In the genomic region with DNA sequence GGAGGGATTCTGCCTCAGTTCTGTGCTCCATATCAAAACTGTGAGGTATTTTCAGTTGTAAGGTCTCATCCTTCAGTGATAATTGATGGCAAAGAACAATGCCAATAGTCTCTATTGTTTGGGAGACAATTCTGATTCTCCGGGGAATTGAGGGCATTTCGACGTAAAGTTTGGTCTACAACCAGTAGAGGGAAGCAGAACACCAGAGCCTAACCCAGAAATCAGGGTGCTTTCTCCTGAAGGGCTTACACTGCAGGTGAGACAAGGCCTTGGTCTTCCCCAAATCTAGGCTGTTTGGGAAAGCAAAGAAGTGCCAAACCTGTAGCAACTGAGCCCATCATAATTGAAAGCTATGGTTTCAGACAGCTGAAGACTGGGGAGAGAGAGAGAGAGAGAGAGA, we compare ENCODE assay signal across 19 mouse cellular contexts.
A peak's percentile ranks its signal among the peaks of the same experiment; 100 is the strongest.
DNase-seq lines count a peak whose midpoint lies in the region; TF ChIP-seq lines count a peak whose summit lies in the region.
"Had no signal": no experiment of that assay in that cellular context is flagged by ENCODE, and none has a peak within 500 bp of the region (broad histone marks: within the 10 kb centered on the region; RNA-seq: fewer than 3 reads in every experiment).

No protein-coding gene starts in this region.

- no peaks in the 10 kb centered on the region for H3K9me3 ChIP-seq in ES-Bruce4 (replicated peaks; ENCODE audit: control insufficient read depth, insufficient read depth, low read length, poor library complexity, severe bottlenecking)
- H3K9me3 ChIP-seq: forebrain, embryonic 13.5 days; midbrain, embryonic 12.5 days had no signal

- DNase-seq in frontal cortex, postnatal 36 days (ENCODE audit: low spot score in 2 of 2), result peak; percentile 2 to 23
- DNase-seq in frontal cortex, postnatal 10 days (ENCODE audit: low spot score in 2 of 2), result no peak
- DNase-seq in left cerebral cortex, postnatal 25 days (ENCODE audit: low spot score in 2 of 2), result peak; percentile 6 to 38
- DNase-seq in left cerebral cortex, adult 8-10 months (ENCODE audit: low spot score in 2 of 2), result no peak
- DNase-seq in brain, embryonic 14.5 days (ENCODE audit: low read depth), result no peak
- no peak for DNase-seq in adipocyte (ENCODE audit: low spot score)
- no peak for DNase-seq in cerebellum, adult 9-11 months
- DNase-seq: B cell, adult 2 months; cerebellum, adult 9-10 months; embryo, embryonic 11 days; gastrocnemius, postnatal 25 days; heart, postnatal 36 days; kidney, adult 9 months; liver; lung, adult 18-20 months; lung, postnatal 36 days had no signal

- peak; percentile 4 for TF ChIP-seq CTCF in ES-Bruce4 (IDR thresholded peaks at IDR 0.05; ENCODE audit: low read depth, low read length)
- TF ChIP-seq CTCF in brain, embryonic 14.5 days (IDR thresholded peaks at IDR 0.05; ENCODE audit: borderline replicate concordance, extremely low read depth, insufficient read depth, insufficient read length), result peak; percentile 21; the same call in 1 of the 2 replicates

- H3K36me3 ChIP-seq in ES-Bruce4 (ENCODE audit: control insufficient read depth, insufficient read depth, low read length, poor library complexity, severe bottlenecking), result no peaks in the 10 kb centered on the region
- H3K36me3 ChIP-seq: midbrain, embryonic 12.5 days had no signal

- intact Hi-C loops in left cerebral cortex, postnatal 25 days (cut with DNase I), result no loop called here

- TF ChIP-seq POLR2A in ES-Bruce4 (IDR thresholded peaks at IDR 0.05; ENCODE audit: insufficient read depth, low read length), result no peak
- TF ChIP-seq POLR2A in brain, embryonic 14.5 days (IDR thresholded peaks at IDR 0.05; ENCODE audit: borderline replicate concordance, extremely low read depth, insufficient read depth, insufficient read length, poor library complexity, severe bottlenecking), result no peak

- H3K4me1 ChIP-seq in ES-Bruce4 (ENCODE audit: control insufficient read depth, insufficient read depth, low read length), result no peaks in the 10 kb centered on the region
- H3K4me1 ChIP-seq: forebrain, embryonic 13.5 days; midbrain, embryonic 12.5 days had no signal

- no peak overlapping the region for H3K27ac ChIP-seq in ES-Bruce4 (ENCODE audit: insufficient read depth, low read length)
- H3K27ac ChIP-seq: forebrain, embryonic 13.5 days; midbrain, embryonic 12.5 days had no signal

- H3K9ac ChIP-seq in ES-Bruce4 (ENCODE audit: low read depth, poor library complexity, severe bottlenecking), result no peak overlapping the region
- H3K9ac ChIP-seq: forebrain, embryonic 13.5 days; midbrain, embryonic 12.5 days had no signal

- no peaks in the 10 kb centered on the region for H3K27me3 ChIP-seq in ES-Bruce4 (ENCODE audit: control insufficient read depth, insufficient read depth, low read length, poor library complexity, severe bottlenecking)
- H3K27me3 ChIP-seq: forebrain, embryonic 13.5 days; midbrain, embryonic 12.5 days had no signal

- no peak overlapping the region for H3K4me3 ChIP-seq in ES-Bruce4 (ENCODE audit: low read depth, low read length)
- H3K4me3 ChIP-seq: forebrain, embryonic 13.5 days; midbrain, embryonic 12.5 days had no signal

- TF ChIP-seq EP300 in ES-Bruce4 (IDR thresholded peaks at IDR 0.05; ENCODE audit: insufficient read depth, low read depth, low read length), result no peak

Comparison
In these comparisons a context has a peak if more than half of its experiments do, and no peak if none do; other contexts are left out.
1. DNase-seq: peak in frontal cortex, postnatal 36 days (2 of 2) and left cerebral cortex, postnatal 25 days (2 of 2); none in frontal cortex, postnatal 10 days (0 of 2), left cerebral cortex, adult 8-10 months (0 of 2), brain, embryonic 14.5 days (single experiment), adipocyte (single experiment) and cerebellum, adult 9-11 months (single experiment).